Mouse (Mus musculus) gonadal fat pad, adult 2 months (tissue): Measurements from ENCODE around the gene Vps26c. TPM values are rescaled to one million over a fixed set of nuclear protein-coding genes. Genes with fewer than 3 reads are reported as not detected.
"Not testable (repeated sequence)": the region's sequence is repeated elsewhere in the genome, so short reads cannot be mapped to it uniquely, and the experiment has no call there.

ENCODE experiments used
- DNase-seq: peaks from one replicate; pipeline ENCODE4 v3.0.0-alpha.2; 2012; ENCODE audit warnings: low read depth
- polyA plus RNA-seq: library from polyadenylated mRNA; depleted of rRNA; stranded (reverse); fragments of >200 nt; gene quantifications from 2 replicates; pipeline ENCODE4 v1.2.3, GENCODE M21; 2012; rRNA removed

The Vps26c gene
- polyA plus RNA-seq, 1 experiment = 53.4 TPM

GRCm38 (mm10) chr16:94489326-94489725 is 37.3 kb downstream of the Vps26c start:
- no peak for DNase-seq

- no peak for DNase-seq
Observed at GRCm38 (mm10) chr16:94487341-94487740, 39.3 kb downstream of the Vps26c start.

- no peak for DNase-seq
Observed at GRCm38 (mm10) chr16:94484752-94485535, 41.7 kb downstream of the Vps26c start.

GRCm38 (mm10) chr16:94473086-94473822 is 53.4 kb downstream of the Vps26c start:
- DNase-seq = no peak

GRCm38 (mm10) chr16:94472515-94472951 is 54.1 kb downstream of the Vps26c start:
- no peak for DNase-seq

- DNase-seq = no peak
Observed at GRCm38 (mm10) chr16:94468391-94468790, 58.2 kb downstream of the Vps26c start.

GRCm38 (mm10) chr16:94467337-94468055 is 59.1 kb downstream of the Vps26c start:
- DNase-seq = peak; percentile 56

GRCm38 (mm10) chr16:94466317-94466716 is 60.3 kb downstream of the Vps26c start:
- DNase-seq = not testable (repeated sequence)

- no peak for DNase-seq
Observed at GRCm38 (mm10) chr16:94465900-94466299, 60.7 kb downstream of the Vps26c start.

GRCm38 (mm10) chr16:94464067-94464466 is 62.6 kb downstream of the Vps26c start:
- no peak for DNase-seq

GRCm38 (mm10) chr16:94454146-94454545 is 72.5 kb downstream of the Vps26c start:
- no peak for DNase-seq

GRCm38 (mm10) chr16:94452768-94453167 is 73.9 kb downstream of the Vps26c start:
- DNase-seq = no peak

GRCm38 (mm10) chr16:94451545-94452488 is 74.8 kb downstream of the Vps26c start:
- DNase-seq = no peak

- peak; percentile 80 for DNase-seq
Observed at GRCm38 (mm10) chr16:94449632-94450031, 77.0 kb downstream of the Vps26c start.

GRCm38 (mm10) chr16:94449151-94449550 is 77.5 kb downstream of the Vps26c start:
- DNase-seq = no peak

Other genes starting within 250 kb of the Vps26c start
- 13.0 and 13.6 TPM in 2 replicates for gene Hlcs, start 213.3 kb downstream of the Vps26c start, polyA plus RNA-seq
- gene Ripply3, start 198.4 kb downstream of the Vps26c start, polyA plus RNA-seq = 2.5 and 2.7 TPM in 2 replicates
- 48.6 and 60.0 TPM in 2 replicates for gene Ttc3, start 156.2 kb downstream of the Vps26c start, polyA plus RNA-seq
- 50.8 and 50.9 TPM in 2 replicates for gene Pigp, start 155.0 kb downstream of the Vps26c start, polyA plus RNA-seq
- gene Dyrk1a, start 43.2 kb upstream of the Vps26c start, polyA plus RNA-seq = 29.1 and 32.1 TPM in 2 replicates